ENCODE assay signal across 19 mouse cellular contexts in genomic region chr13:44704036-44704801, GRCm38 (mm10). TPM values are rescaled to one million over a fixed set of nuclear protein-coding genes. Genes with fewer than 3 reads are reported as not detected.
DNase-seq lines count a peak whose midpoint lies in the region; ATAC-seq lines count a peak whose summit lies in the region.
"Had no signal": no experiment of that assay in that cellular context is flagged by ENCODE, and none has a peak within 500 bp of the region (broad histone marks: within the 10 kb centered on the region; RNA-seq: fewer than 3 reads in every experiment).

No protein-coding gene starts in this region.

- H3K9ac ChIP-seq in intestine, embryonic 16.5 days (ENCODE audit: low read depth, low read length), result no peak overlapping the region
- H3K9ac ChIP-seq: embryonic facial prominence, embryonic 13.5 days; forebrain, embryonic 13.5 days; forebrain, postnatal 0 days; heart, embryonic 12.5 days; hindbrain, embryonic 15.5 days had no signal

- no peak overlapping the region for H3K27ac ChIP-seq in intestine, embryonic 16.5 days (ENCODE audit: low read length)
- H3K27ac ChIP-seq: embryonic facial prominence, embryonic 13.5 days; forebrain, embryonic 13.5 days; heart, adult 2 months; hindbrain, embryonic 15.5 days had no signal

- H3K4me3 ChIP-seq in intestine, embryonic 16.5 days (ENCODE audit: low read length), result no peak overlapping the region
- H3K4me3 ChIP-seq: embryonic facial prominence, embryonic 13.5 days; forebrain, embryonic 13.5 days; heart, adult 2 months; heart, embryonic 12.5 days; hindbrain, embryonic 15.5 days had no signal

- intact Hi-C loops in heart, postnatal 36 days (cut with DNase I), result no loop called here

- DNase-seq in right cerebral cortex, adult 18-20 months, result peak; percentile 19
- no peak for DNase-seq in right cerebral cortex, postnatal 4 days
- DNase-seq in NIH3T3 (ENCODE audit: low read depth), result peak; percentile 62
- DNase-seq in lung, postnatal 10 days, result no peak
- DNase-seq in heart, postnatal 36 days, result no peak
- DNase-seq in c-Kit-positive CD71-positive TER-119-positive erythroid progenitor cells, embryonic 14.5 days (ENCODE audit: low spot score), result no peak
- DNase-seq: adrenal gland, postnatal 10 days; cerebellum, adult 18-20 months; cerebellum, adult 9-11 months; cerebellum, postnatal 36 days; forebrain, postnatal 0 days; gastrocnemius, postnatal 14 days; heart, adult 2 months had no signal

- H3K4me1 ChIP-seq in intestine, embryonic 16.5 days (ENCODE audit: control insufficient read depth, insufficient read depth, low read length), result no peaks in the 10 kb centered on the region
- H3K4me1 ChIP-seq: embryonic facial prominence, embryonic 13.5 days; heart, embryonic 12.5 days had no signal

- H3K9me3 ChIP-seq in intestine, embryonic 16.5 days (ENCODE audit: control insufficient read depth, low read length), result no peaks in the 10 kb centered on the region
- H3K9me3 ChIP-seq: embryonic facial prominence, embryonic 13.5 days; forebrain, embryonic 13.5 days; heart, embryonic 12.5 days; hindbrain, embryonic 15.5 days had no signal

- H3K36me3 ChIP-seq in intestine, embryonic 16.5 days (ENCODE audit: control insufficient read depth, insufficient read depth, low read length), result no peaks in the 10 kb centered on the region
- H3K36me3 ChIP-seq: embryonic facial prominence, embryonic 13.5 days; heart, embryonic 12.5 days; hindbrain, embryonic 15.5 days had no signal

- ATAC-seq in intestine, embryonic 16.5 days, result peak; percentile 76; the same call in 1 of the 2 replicates
- ATAC-seq: forebrain, embryonic 13.5 days; forebrain, postnatal 0 days had no signal

- H3K4me2 ChIP-seq in intestine, embryonic 16.5 days (ENCODE audit: low read depth, low read length), result no peak overlapping the region
- H3K4me2 ChIP-seq: embryonic facial prominence, embryonic 13.5 days; forebrain, embryonic 13.5 days; heart, embryonic 12.5 days; hindbrain, embryonic 15.5 days had no signal

- no peaks in the 10 kb centered on the region for H3K27me3 ChIP-seq in intestine, embryonic 16.5 days (replicated peaks; ENCODE audit: control insufficient read depth, insufficient read depth, low read length)
- H3K27me3 ChIP-seq: CH12.LX; embryonic facial prominence, embryonic 13.5 days; forebrain, embryonic 13.5 days; heart, embryonic 12.5 days; hindbrain, embryonic 15.5 days had no signal

- WGBS in intestine, embryonic 16.5 days, result 80% methylated on average over 15 of the region's 15 CpGs

RNA-seq across cellular contexts. Expression of gene Jarid2, which starts 25.1 kb away (rescaled TPM):
- 19.2 and 22.0 TPM in 2 replicates for polyA plus RNA-seq in intestine, embryonic 16.5 days (2015; fragmentation: Nextera tagmentation; extraction: Ambion mirVana)
- total RNA-seq in heart, postnatal 36 days (2021), result 10 to 100 TPM; 24.5 to 32.7 TPM

Comparison
In these comparisons a context has a peak if more than half of its experiments do, and no peak if none do; other contexts are left out.
1. DNase-seq: peak in right cerebral cortex, adult 18-20 months (single experiment) and NIH3T3 (single experiment); none in right cerebral cortex, postnatal 4 days (single experiment), lung, postnatal 10 days (single experiment), heart, postnatal 36 days (0 of 2) and c-Kit-positive CD71-positive TER-119-positive erythroid progenitor cells, embryonic 14.5 days (single experiment).